Mouse (Mus musculus): ENCODE data around the gene Vkorc1l1.
A peak's percentile ranks its signal among the peaks of the same experiment; 100 is the strongest.

The Vkorc1l1 gene

GRCm38 (mm10) chr5:130003229-130003628, 61.5 kb downstream of the Vkorc1l1 start:
- DNase-seq = no peak

GRCm38 (mm10) chr5:130007344-130007743, 65.6 kb downstream of the Vkorc1l1 start:
- no peak for DNase-seq

GRCm38 (mm10) chr5:130008034-130008590, 66.3 kb downstream of the Vkorc1l1 start:
- DNase-seq = no peak

GRCm38 (mm10) chr5:130009784-130010183, 68.0 kb downstream of the Vkorc1l1 start:
- no peak for DNase-seq

- DNase-seq = no peak
These were observed 69.2 kb downstream of the Vkorc1l1 start for GRCm38 (mm10) chr5:130010961-130011360.

GRCm38 (mm10) chr5:130015104-130015503, 73.3 kb downstream of the Vkorc1l1 start:
- no peak for DNase-seq

- no peak for DNase-seq
These were observed 77.7 kb downstream of the Vkorc1l1 start for GRCm38 (mm10) chr5:130019461-130019860.

GRCm38 (mm10) chr5:130021361-130021966, 79.7 kb downstream of the Vkorc1l1 start:
- no peak for DNase-seq

- DNase-seq = no peak
These were observed 80.6 kb downstream of the Vkorc1l1 start for GRCm38 (mm10) chr5:130022366-130022765.

- DNase-seq = no peak
These were observed 81.4 kb downstream of the Vkorc1l1 start for GRCm38 (mm10) chr5:130023067-130023766.

- peak; percentile 79 for DNase-seq
These were observed 82.2 kb downstream of the Vkorc1l1 start for GRCm38 (mm10) chr5:130023767-130024539.

GRCm38 (mm10) chr5:130027134-130027533, 85.4 kb downstream of the Vkorc1l1 start:
- no peak for DNase-seq

GRCm38 (mm10) chr5:130027696-130028095, 85.9 kb downstream of the Vkorc1l1 start:
- DNase-seq = no peak

GRCm38 (mm10) chr5:130029142-130029897, 87.5 kb downstream of the Vkorc1l1 start, which contains the start of the genes Asl and Crcp:
Gene Asl (minus strand): TSS chr5:130029247.
Gene Crcp (plus strand): TSS chr5:130029290.
- peak; percentile 84 for DNase-seq

GRCm38 (mm10) chr5:130031410-130032390, 89.9 kb downstream of the Vkorc1l1 start:
- no peak for DNase-seq

- DNase-seq = no peak
These were observed 92.1 kb downstream of the Vkorc1l1 start for GRCm38 (mm10) chr5:130033869-130034268.

Measured in cerebellum, adult 8-10 months (tissue).